Mouse (Mus musculus) urinary bladder, adult 18-20 months (tissue): ENCODE results near the gene Kcnip1.

Experiments used
- DNase-seq, 2 experiments: peaks; one replicate each; pipeline ENCODE4 v3.0.0; 2022; ENCODE audit warnings: low spot score in 2 of 2, mixed read lengths in 2 of 2

The Kcnip1 gene

DNA sequence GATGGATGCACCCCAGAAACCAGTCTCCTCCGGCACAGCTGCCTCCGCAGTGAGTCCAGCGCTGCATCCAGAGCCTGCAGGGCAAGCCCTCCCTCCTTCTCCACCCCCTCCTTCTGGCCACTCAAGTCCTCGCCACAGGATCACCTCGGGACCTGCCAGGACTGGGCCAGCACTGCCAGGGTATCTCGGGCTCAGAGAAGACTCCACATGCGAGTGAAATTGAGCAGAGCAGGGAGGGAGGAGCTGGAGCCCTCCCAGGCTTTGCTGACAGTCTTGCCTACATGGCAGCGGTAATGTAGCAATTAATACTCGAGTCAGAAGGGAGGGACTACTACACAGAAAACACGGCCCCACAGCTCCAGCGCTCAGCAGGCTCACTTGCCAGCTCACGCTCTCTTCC is at the start of gene Kcnip1:
TSS of gene Kcnip1 (minus strand) at position 215 of the 400 bp plus-strand sequence.
- no peak for DNase-seq

DNA sequence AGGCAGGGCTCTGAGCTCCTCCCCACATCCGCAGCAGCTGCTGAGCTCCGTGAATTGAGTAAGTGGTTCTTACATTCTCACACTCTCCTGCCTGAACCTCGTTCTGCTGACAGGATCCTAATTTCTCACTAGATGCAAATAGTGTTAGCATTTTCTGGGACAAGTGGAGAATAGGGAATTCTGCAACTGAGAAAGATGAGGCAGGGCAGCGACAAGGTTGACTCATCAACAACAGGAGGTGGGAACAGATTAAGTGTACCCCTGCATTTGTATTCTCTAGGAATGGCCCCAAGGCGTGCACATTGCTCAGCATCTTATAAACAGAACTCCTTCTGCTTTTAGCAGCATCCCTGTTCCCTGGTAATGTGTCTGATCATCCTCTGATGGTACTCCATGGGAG is 47.1 kb upstream of the Kcnip1 start:
- no peak for DNase-seq

DNA sequence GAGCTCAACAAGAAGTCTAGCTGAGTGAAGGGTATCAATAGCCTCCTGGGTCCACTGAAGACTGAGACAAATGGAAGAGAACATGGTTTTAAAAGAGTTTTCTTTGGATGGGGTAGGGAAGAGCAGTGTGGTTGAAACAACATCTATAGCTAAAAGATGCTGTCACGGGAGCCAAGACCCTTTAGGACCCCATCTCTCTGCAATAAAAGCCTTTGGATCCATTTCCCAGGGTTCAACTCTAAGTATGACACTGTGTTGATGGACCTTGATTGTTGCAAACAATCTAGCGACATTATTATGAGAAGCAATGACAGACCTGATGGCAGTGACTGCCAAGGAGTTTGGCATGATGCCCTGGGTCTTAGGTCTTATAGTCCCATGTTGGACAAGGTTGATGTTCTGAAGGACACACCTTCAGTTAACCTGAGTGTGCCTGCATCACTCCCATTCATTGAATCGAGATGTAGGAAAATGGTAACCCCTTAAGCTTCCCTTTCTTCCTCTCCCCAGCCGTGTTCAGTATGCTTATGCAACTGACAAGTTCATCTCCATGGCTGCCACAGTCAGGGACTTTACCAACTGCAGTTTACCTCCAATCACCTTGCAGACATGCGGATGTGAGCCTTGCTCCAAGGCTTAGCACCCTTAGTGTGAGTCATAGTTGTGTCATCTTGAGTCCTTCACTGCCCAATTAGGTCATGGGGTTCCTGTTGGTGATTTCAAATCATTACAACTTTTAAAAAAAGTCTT is 43.1 kb upstream of the Kcnip1 start:
- DNase-seq, result no peak

DNA sequence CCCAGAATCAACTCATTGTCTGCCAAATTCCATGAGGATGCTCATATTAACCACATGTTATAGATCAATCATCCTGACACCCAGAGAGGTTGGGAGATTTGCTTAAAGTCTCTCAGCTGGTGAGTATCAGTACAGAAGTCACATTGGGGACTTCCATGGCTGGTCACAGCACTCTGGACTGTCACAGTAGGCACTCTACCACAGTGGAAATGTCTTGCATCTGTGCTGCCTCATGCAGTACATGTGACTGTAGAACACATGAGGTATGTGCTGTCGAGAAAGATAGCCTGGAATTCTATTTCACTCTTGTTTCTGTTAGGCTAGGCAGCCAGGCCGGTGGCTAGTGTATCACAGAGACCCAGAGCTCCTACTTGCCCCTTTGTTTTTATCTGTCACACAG is 41.8 kb upstream of the Kcnip1 start:
- DNase-seq, result no peak

DNA sequence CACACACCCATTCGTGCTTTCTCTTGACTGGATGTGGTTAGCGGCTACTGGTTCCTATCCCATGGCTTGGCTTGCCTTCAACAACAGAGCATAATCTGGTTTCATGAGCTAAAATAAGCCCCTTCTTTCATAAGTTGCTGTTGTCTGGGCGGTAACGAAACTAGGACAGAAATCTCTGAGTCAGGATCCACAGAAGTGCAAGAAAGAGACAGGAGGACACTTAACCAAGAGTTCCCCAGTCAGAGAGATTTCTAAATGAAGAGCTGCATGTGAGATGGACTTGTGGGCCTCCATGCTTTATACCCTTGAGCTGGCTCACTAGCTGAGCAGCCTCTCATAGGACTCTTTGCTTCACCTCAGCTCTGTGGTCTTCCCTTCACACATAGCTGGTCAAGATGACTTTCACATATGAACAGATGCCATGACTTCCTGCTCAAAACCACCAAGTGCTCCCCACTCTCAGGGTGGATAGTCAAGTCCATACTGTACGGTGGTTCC is 41.1 kb upstream of the Kcnip1 start:
- DNase-seq, result no peak

DNA sequence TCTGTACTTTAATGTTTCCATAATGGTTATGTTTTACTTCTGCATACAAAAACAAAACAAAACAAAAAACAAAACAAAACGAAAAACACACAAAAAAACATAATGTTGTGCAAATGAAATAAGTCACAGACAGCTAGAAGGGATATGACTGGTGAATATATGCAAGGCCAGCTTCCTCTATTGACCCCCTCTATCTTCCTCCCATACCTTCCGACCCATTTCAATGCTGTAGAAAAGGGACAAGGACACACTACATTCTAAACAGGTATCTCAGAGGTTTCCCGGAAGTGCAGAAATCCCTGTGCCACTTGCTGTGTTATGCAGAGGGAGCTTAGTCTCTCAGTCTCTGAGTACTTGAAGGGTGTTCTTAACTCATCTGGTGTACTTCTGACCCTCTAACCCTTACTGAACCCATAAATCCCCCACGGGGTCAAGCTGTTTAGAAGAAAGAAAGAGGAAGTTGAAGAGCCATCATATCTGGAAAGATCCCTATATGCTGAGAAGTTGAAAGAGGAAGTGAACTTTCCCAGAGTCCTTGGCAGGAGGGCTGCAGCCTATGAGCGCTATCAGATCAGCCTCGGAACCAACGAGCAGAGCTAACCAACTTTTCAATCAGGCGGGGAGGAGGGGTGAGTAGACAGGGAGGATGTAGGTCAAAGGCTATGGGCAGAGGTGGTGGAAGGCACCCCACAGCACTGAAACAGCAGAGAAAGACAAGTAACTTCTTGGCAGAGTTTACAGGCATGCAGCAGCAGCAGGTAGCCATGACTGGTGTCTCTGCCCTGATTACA is 38.3 kb upstream of the Kcnip1 start:
- no peak for DNase-seq

DNA sequence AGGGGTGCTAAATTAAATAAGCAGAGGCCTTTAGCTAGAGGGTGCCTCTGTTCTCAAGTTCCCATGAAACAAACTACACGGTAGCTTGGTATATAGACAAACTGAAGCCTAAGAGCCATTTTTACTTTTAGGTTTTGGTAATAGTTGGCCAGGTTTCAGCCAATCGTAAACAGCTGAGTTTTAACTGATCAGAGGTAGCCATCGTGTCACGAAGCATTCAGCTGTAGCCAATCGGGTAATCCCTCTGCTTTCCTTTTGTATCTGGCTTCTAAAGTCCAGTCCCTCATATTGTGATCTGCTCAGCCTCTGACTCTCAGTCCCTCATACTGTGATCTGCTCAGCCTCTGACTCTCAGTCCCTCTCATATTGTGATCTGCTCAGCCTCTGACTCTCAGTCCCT is 36.7 kb upstream of the Kcnip1 start:
- DNase-seq, result no peak

DNA sequence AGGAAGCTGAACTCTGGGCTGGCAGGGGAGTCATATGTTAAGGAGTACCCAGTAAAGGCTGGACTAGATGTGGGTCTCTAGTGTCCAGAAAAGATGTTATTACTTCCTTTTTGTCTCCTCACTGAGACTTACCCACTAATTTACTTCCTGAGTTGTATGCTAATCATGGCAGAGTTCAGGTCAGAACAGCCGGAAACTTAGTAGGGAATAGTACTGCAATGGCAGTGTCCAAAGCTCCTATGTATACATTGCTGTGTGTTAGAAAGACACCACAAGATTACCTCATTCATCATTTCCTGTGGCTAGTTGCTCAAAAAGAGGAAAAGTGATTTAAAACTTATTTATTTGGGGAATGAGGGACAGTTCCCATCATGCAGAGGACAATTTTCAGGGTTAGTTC is 32.1 kb upstream of the Kcnip1 start:
- no peak for DNase-seq

DNA sequence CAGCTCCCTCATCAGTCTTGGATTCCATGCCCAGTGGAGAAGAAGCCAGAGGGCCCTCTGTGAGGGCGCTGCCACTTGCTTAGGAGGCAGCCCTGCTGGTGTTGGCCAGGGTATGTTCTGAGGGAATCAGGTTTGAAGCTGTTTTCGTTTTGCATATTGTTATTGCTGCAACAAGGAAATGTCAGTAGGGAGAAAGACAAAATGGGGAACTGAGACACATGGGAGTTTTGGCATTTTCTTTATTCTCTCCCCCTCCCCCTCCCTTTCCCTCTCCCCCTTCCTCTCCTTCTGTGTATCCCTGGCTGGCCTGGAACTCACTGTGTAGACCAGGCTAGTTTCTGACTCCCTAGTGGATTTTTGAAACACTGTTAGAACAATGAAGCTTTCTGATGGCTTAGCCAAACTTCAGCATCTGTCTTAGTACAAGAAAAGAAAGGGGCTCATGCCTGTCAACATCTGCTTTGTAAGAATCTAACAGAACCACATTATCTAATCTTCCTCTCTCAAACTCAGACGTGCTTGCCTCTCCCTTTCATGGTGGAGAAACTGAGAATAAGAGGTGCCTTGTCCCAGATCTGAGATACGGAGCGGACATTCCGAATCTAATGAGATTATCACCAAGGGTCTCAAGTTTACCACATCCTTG is 19.2 kb upstream of the Kcnip1 start:
- no peak for DNase-seq

DNA sequence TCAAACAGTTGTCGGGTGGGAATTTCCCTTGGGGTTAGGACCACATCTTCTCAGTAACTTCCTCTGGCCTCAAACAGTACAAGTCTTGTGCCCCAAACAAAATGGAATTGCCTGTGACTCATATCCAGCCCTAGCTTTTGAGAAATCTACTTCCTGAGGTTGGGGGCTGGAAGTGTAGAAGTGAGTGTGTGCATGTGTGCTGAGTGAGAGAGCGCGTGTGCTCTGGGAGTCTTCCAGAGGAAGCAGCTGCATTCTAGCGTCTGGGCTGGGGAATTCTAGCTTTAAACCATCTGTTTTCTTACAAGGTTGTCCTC is 17.9 kb upstream of the Kcnip1 start:
- no peak for DNase-seq

DNA sequence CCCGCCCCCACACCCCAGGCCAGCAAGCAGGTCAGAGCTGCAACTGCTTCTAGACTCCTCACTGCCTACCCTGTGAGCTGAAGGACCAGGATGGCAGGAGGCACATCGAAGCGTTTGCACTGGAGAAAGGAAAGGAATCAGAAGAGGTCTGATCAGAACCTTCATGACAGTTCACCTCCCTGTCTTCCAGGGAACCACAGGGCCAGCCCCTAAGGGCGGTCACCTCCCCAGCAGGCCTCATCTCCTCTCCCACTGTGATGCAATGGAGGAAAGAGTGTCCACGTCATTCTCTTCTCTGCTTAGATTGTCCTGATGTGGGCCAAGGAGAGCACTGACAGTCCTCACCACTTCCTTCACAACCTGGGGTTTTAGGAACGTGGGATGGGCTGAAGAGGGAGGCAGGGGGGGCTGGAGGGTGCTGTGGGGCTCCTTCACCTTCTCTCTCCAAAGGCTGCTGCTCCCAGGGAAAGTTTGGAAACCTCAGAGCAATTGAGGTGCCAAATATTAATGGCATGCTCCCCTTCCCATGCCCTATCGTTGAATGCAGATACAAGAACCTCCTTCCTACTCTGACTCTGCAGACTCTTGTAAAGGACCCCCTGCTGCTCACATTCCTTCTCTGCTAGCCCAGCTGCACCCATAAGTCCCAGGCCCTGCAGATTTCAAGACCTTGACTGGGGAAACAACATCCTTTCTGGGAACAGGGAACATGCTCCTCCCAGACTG is 17.3 kb upstream of the Kcnip1 start:
- DNase-seq, result no peak

DNA sequence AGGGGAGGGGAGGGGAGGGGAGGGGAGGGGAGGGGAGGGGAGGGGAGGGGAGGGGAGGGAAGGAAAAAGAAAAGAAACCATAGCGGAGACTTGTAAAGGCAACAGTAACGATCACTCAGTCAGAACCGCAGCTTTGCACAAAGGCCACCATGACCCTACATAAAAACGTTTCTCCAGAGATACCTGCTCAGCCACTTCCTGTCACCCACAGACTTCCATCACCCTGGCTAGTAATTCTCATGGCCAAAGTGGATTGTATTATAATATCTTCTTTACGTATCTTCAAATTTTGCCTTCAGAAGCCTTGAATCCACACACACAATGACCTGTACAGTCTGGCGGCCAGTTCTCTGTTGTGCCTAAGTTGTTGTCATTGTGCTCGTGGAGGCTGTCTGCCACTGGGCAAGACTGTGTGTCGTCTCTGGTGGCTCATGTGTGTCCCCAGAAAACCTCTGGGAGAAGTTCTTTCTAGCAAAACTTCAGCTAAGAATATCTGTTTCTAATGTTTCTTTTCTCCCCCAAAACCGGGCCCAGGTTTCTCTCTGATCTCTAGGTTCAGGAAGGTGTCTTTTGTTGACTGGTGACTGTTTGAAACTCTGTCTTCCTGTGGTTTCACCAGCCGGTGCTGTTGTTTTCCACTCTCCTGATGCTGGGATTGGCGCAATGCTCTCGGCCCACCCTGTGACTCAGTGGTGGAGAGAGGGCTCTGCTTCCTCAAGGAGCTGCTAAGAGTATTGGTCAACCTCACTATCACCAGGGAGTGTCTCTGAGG is 16.6 kb upstream of the Kcnip1 start:
- DNase-seq, result no peak

DNA sequence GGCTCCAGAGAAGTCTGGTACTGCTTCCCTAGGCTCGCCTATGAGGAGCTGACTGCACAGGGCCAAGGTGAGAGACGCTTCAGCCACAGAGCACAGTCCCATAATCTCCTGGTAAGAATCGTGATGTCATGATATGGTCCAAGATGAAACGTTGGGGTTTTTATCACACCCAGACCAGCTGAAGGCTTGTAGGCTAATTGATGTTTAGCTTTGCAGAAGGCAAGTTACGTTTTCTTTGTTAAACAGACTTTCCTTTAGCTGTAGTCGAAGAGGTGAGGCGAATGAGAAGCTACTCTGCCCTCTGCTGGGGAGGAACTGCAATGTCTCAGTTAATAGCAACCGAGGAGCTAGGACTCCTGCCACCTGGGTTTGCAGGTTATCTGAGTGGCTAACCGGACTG is 15.8 kb upstream of the Kcnip1 start:
- DNase-seq, result peak in 1 of 2 experiments; percentile 21

DNA sequence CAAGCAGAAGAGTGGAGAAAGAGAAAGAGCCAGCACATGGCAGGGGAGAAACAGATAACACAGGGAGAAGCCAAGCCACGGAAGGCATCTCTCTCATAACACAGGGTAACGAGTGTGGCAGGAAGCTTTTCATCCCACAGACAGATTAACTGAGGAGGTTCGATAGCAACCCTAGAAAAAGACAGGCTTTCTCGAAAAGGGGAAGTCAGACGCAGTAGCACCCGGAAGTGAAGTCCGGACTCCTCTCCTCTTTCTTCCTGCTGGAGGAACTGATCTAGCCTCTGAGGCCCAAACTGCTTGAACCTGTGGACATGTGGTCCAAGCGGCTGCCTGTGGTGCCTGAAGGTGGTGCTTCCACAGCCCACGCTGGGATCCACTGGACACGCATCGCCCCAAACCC is 15.3 kb upstream of the Kcnip1 start:
- DNase-seq, result no peak

DNA sequence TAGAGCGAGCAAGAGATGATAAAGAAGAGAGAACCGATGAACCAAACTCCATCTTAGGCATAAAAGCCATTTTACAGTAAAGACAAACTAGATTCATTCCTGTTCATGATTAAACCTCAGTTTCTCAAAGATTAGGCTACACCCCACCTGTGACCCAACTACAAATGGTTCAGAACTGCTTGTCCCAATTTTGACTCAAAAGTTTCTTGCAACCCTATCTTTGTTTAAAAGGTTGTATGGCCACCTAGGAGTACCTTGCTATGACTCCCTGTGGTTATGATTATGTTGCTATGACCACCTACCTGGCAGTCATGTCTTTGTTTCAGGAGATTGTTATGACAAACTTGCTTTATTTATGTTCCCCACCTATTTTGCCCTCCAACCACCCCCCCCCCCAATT is 14.7 kb upstream of the Kcnip1 start:
- DNase-seq, result no peak

DNA sequence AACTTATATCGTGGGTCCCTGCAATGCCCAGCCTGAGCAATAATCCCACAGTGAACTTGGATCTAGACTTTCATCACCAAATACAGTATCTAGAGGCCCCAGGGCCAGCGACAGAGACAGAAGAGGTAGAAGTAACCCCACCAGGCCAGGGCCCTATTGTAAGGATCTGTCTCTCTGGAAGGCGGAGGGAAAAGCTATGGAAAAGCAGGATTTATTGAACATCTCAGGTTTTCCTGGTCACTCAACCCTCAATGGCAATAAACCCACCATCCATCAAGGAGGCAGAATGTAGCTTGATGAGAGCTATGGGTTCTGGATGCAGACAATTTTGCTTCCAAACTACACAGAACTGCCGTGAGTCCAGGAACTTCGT is 9.6 kb upstream of the Kcnip1 start:
- DNase-seq, result no peak

DNA sequence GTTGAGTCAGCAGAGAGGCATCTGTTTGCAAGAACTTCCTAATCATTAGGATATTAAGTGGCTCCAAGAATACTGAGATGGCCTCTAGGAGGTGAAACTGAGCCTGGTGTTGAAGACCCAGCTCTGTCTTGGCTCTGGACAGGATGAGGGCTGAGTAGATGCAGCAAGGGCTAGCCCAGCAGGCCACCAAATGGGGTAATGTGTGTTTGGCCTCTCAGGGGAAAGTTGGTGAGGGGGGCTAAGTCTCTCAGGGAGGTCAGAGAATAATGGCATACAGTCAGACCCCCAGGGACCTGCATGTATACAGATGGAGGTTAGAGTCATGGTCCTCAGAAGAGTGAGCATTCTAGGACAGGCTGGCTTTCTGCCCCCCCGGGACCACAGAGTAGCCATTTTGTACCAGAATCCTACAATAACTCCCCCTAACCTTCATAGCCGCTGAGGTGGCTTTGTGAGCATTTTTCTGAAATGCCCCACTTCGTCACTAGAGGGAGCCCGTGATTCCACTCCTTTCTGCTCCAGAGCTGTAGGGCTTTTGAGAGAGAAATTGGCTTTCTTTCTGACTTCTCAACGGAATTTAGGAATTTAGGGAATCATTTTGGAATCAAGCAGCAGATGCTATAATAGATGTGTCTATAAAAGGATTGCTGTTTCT is 9.1 kb upstream of the Kcnip1 start:
- peak in 1 of 2 experiments; percentile 16 for DNase-seq

DNA sequence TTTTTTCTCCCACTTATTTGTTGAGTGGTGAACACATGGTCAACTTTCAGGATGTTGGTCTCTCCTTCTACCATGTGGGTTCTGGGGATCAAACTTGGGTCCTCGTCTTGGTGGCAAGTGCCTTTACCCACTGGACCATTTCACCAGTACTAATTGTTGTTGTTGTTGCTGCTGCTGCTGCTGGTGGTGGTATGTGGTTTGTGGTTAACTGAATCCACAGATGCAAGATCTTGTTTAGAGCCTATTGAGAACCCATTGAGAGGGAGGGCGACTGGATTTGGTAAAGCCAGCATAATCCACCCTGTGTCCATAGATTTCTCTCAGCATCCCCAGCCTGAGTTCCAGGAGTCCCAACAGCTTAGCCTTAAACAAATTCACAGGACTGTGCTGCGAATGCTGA is 7.5 kb upstream of the Kcnip1 start:
- DNase-seq, result no peak

DNA sequence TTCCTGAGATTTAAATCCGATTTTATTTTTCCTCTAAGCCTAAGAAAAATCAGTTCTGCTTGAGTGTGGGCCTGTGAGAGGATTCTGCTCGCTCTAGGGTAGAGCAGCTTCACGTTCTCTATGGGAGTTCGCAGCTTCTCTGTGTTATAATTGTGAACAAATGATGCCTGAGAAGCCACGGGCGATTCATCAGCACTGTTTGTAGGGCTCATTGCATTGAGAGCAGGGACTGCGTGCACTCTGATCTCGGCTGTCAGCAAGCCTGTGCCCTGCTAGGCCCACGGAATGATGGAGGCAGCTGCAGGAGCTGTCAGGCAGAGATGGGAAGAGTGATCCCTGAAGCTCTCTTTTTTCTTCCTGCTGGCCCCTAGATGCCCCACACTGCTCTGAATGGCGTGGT is 5.3 kb upstream of the Kcnip1 start:
- DNase-seq, result no peak

DNA sequence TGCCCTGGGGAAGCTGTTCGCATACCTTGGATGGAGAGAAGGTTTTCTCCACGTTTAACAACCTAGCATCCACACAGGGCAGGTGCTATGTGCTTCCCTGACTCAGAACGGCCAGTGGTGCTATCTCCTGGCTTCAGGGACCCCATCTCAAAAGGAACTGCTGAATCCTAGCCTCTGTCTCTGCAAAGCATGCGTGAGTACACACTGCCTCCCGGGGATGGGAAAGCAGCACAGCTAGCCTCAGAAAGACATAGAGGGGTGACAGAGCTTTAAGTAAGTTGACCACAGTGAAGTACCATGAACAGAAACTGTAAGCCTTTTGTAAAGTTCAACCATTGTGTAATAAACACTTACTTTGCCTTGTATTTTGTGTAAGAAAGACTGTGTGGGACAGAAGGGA is 544 bp upstream of the Kcnip1 start:
- no peak for DNase-seq

DNA sequence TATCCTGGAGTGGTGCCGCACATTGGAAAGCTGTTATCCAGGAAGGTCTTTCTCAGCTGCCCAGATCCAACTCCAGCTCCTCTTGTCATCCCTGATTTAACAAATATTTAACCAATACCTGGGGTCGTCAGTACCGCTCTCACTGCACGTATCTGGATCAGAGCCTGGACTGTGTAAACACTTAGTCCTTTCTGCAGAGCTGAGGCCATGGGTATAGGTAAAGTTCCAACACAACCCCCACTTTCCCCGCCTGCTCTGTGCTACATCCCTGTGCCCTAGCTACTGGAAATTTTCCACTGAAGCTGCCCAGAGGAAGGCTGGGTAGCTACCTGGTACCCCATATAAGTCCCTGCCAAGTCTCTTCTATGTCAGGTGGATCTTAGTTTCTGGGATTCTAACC is 3.0 kb downstream of the Kcnip1 start:
- no peak for DNase-seq
